ENCODE assay signal across 8 mouse cellular contexts in genomic region chr10:70717025-70717424, GRCm38 (mm10).
DNase-seq lines count a peak whose midpoint lies in the region; ATAC-seq and TF ChIP-seq lines count a peak whose summit lies in the region.

No protein-coding gene starts in this region.

- peak; percentile 6 for DNase-seq in adrenal gland, adult 2 months
- no peak for DNase-seq in adrenal gland, postnatal 36 days
- DNase-seq in cerebellum, postnatal 36 days: peak; percentile 57 to 65
- peak; percentile 43 for DNase-seq in gastrocnemius, postnatal 14 days
- peak; percentile 84 for DNase-seq in hindbrain, postnatal 0 days (ENCODE audit: low spot score)
- DNase-seq in lung, embryonic 14.5 days: peak; percentile 74
- peak; percentile 53 for DNase-seq in retina, postnatal 1 day

- no peaks in the 10 kb centered on the region for H3K9me3 ChIP-seq in hindbrain, postnatal 0 days (ENCODE audit: low read length)
- H3K9me3 ChIP-seq in lung, embryonic 14.5 days (ENCODE audit: low read depth, low read length): no peaks in the 10 kb centered on the region

- intact Hi-C loops in gastrocnemius, postnatal 14 days (cut with DNase I; ENCODE audit: low total_unique reads): no loop called here

- no peak overlapping the region for H3K9ac ChIP-seq in hindbrain, postnatal 0 days (replicated peaks; ENCODE audit: low read length)
- H3K9ac ChIP-seq in lung, embryonic 14.5 days: no peak overlapping the region

- no peaks in the 10 kb centered on the region for H3K36me3 ChIP-seq in hindbrain, postnatal 0 days (ENCODE audit: insufficient read depth, low read length)
- no peaks in the 10 kb centered on the region for H3K36me3 ChIP-seq in lung, embryonic 14.5 days (ENCODE audit: insufficient read depth)

- WGBS in hindbrain, postnatal 0 days: 6% methylated on average over 6 of the region's 6 CpGs
- WGBS in lung, embryonic 14.5 days: 8% methylated on average over 6 of the region's 6 CpGs

- H3K4me1 ChIP-seq in hindbrain, postnatal 0 days (ENCODE audit: insufficient read depth, low read length): no peaks in the 10 kb centered on the region
- H3K4me1 ChIP-seq in lung, embryonic 14.5 days (ENCODE audit: insufficient read depth): no peaks in the 10 kb centered on the region

- peak; percentile 91 for ATAC-seq in hindbrain, postnatal 0 days
- peak; percentile 38; the same call in 1 of the 2 replicates for ATAC-seq in lung, embryonic 14.5 days (ENCODE audit: insufficient read depth)
- no peak for ATAC-seq in CD4-positive, CD25-positive, alpha-beta regulatory T cell, adult 4 months

- H3K4me2 ChIP-seq in hindbrain, postnatal 0 days (ENCODE audit: low read depth, low read length): peak overlapping the region; percentile 25; the same call in 1 of the 2 replicates
- 0 out of 2 replicates have a peak overlapping the region, but pooled peaks have one; percentile 32 for H3K4me2 ChIP-seq in lung, embryonic 14.5 days

- H3K27me3 ChIP-seq in hindbrain, postnatal 0 days (ENCODE audit: insufficient read depth, low read length): no peaks in the 10 kb centered on the region
- no peaks in the 10 kb centered on the region for H3K27me3 ChIP-seq in lung, embryonic 14.5 days (ENCODE audit: insufficient read depth, low read length)

- H3K27ac ChIP-seq in hindbrain, postnatal 0 days: peak overlapping the region; percentile 77
- H3K27ac ChIP-seq in lung, embryonic 14.5 days (ENCODE audit: low read depth): no peak overlapping the region

- TF ChIP-seq CTCF in hindbrain, postnatal 0 days (IDR thresholded peaks at IDR 0.05; ENCODE audit: low read depth): no peak
- no peak for TF ChIP-seq CTCF in lung, embryonic 14.5 days (IDR thresholded peaks at IDR 0.05; ENCODE audit: low read depth)

- no peak overlapping the region for H3K4me3 ChIP-seq in hindbrain, postnatal 0 days (ENCODE audit: low read length)
- no peak overlapping the region for H3K4me3 ChIP-seq in lung, embryonic 14.5 days (ENCODE audit: low read depth, low read length)

Comparison
In these comparisons a context has a peak if more than half of its experiments do, and no peak if none do; other contexts are left out.
1. DNase-seq: peak in adrenal gland, adult 2 months (single experiment), cerebellum, postnatal 36 days (2 of 2), gastrocnemius, postnatal 14 days (single experiment), hindbrain, postnatal 0 days (single experiment), lung, embryonic 14.5 days (single experiment) and retina, postnatal 1 day (single experiment); none in adrenal gland, postnatal 36 days (0 of 2).